Comparison of ENCODE assay signal across 9 mouse cellular contexts in genomic region chr11:102214430-102215156, GRCm38 (mm10). TPM values are rescaled to one million over a fixed set of nuclear protein-coding genes. Genes with fewer than 3 reads are reported as not detected.
DNase-seq lines count a peak whose midpoint lies in the region; ATAC-seq lines count a peak whose summit lies in the region.
"Had no signal": no experiment of that assay in that cellular context is flagged by ENCODE, and none has a peak within 500 bp of the region (broad histone marks: within the 10 kb centered on the region; RNA-seq: fewer than 3 reads in every experiment).

No protein-coding gene starts in this region.

- no peak overlapping the region for H3K4me3 ChIP-seq in hindbrain, embryonic 12.5 days
- no peak overlapping the region for H3K4me3 ChIP-seq in hindbrain, embryonic 11.5 days (ENCODE audit: low read depth, low read length)
- H3K4me3 ChIP-seq in intestine, embryonic 16.5 days (ENCODE audit: low read length), result no peak overlapping the region

- H3K4me2 ChIP-seq in hindbrain, embryonic 12.5 days (replicated peaks), result no peak overlapping the region
- no peak overlapping the region for H3K4me2 ChIP-seq in hindbrain, embryonic 11.5 days (replicated peaks; ENCODE audit: low read depth, low read length)
- no peak overlapping the region for H3K4me2 ChIP-seq in intestine, embryonic 16.5 days (ENCODE audit: low read depth, low read length)

- peaks cover 71% of the 10 kb centered on the region for H3K4me1 ChIP-seq in hindbrain, embryonic 12.5 days
- H3K4me1 ChIP-seq in hindbrain, embryonic 11.5 days (replicated peaks; ENCODE audit: control insufficient read depth, insufficient read depth, low read length), result peaks cover 23% of the 10 kb centered on the region
- H3K4me1 ChIP-seq in intestine, embryonic 16.5 days (ENCODE audit: control insufficient read depth, insufficient read depth, low read length), result peaks cover 78% of the 10 kb centered on the region

- H3K27me3 ChIP-seq in hindbrain, embryonic 12.5 days, result no peaks in the 10 kb centered on the region
- no peaks in the 10 kb centered on the region for H3K27me3 ChIP-seq in hindbrain, embryonic 11.5 days (ENCODE audit: control insufficient read depth, insufficient read depth, low read length)
- H3K27me3 ChIP-seq in intestine, embryonic 16.5 days (replicated peaks; ENCODE audit: control insufficient read depth, insufficient read depth, low read length), result no peaks in the 10 kb centered on the region

- WGBS in hindbrain, embryonic 12.5 days, result 61% methylated on average over 10 of the region's 10 CpGs
- WGBS in hindbrain, embryonic 11.5 days, result 73% methylated on average over 10 of the region's 10 CpGs
- 33% methylated on average over 10 of the region's 10 CpGs for WGBS in intestine, embryonic 16.5 days

- no peaks in the 10 kb centered on the region for H3K9me3 ChIP-seq in hindbrain, embryonic 12.5 days (replicated peaks)
- H3K9me3 ChIP-seq in hindbrain, embryonic 11.5 days (ENCODE audit: control insufficient read depth, low read length), result no peaks in the 10 kb centered on the region
- no peaks in the 10 kb centered on the region for H3K9me3 ChIP-seq in intestine, embryonic 16.5 days (ENCODE audit: control insufficient read depth, low read length)

- peaks cover 14% of the 10 kb centered on the region; the same call in 1 of the 2 replicates for H3K36me3 ChIP-seq in hindbrain, embryonic 12.5 days
- no peaks in the 10 kb centered on the region for H3K36me3 ChIP-seq in hindbrain, embryonic 11.5 days (ENCODE audit: control insufficient read depth, insufficient read depth, low read length)
- H3K36me3 ChIP-seq in intestine, embryonic 16.5 days (ENCODE audit: control insufficient read depth, insufficient read depth, low read length), result peaks cover 2% of the 10 kb centered on the region; the same call in 1 of the 2 replicates

- no peak for DNase-seq in hindbrain, embryonic 11.5 days (ENCODE audit: low spot score)
- peak; percentile 9 for DNase-seq in A20 (ENCODE audit: low read depth, low spot score)
- peak; percentile 45 for DNase-seq in brain, adult 2 months (ENCODE audit: low read depth, low spot score)
- no peak for DNase-seq in Muller cell, postnatal 12 days (ENCODE audit: inconsistent ontology term)
- DNase-seq in retina, embryonic 14.5 days (ENCODE audit: low spot score), result no peak
- DNase-seq in frontal cortex, postnatal 14 days (ENCODE audit: low spot score in 2 of 2), result no peak
- DNase-seq: thymus, postnatal 25 days had no signal

- H3K27ac ChIP-seq in hindbrain, embryonic 12.5 days, result peak overlapping the region; percentile 25; the same call in 1 of the 2 replicates
- H3K27ac ChIP-seq in hindbrain, embryonic 11.5 days (ENCODE audit: low read depth, low read length), result no peak overlapping the region
- peak overlapping the region; percentile 84; the same call in 1 of the 2 replicates for H3K27ac ChIP-seq in intestine, embryonic 16.5 days (ENCODE audit: low read length)

- ATAC-seq in hindbrain, embryonic 12.5 days (ENCODE audit: low FRiP score), result no peak
- no peak for ATAC-seq in hindbrain, embryonic 11.5 days (ENCODE audit: low FRiP score)
- no peak for ATAC-seq in intestine, embryonic 16.5 days

- H3K9ac ChIP-seq in hindbrain, embryonic 12.5 days, result 0 out of 2 replicates have a peak overlapping the region, but pooled peaks have one; percentile 23
- no peak overlapping the region for H3K9ac ChIP-seq in hindbrain, embryonic 11.5 days (ENCODE audit: low read depth, low read length)
- peak overlapping the region; percentile 26; the same call in 1 of the 2 replicates for H3K9ac ChIP-seq in intestine, embryonic 16.5 days (ENCODE audit: low read depth, low read length)

RNA-seq across cellular contexts. Expression of gene Hdac5, which starts 15.4 kb away (rescaled TPM):
- polyA plus RNA-seq in hindbrain, embryonic 12.5 days (2016; fragmentation: Nextera tagmentation; extraction: Ambion mirVana), result 97.2 and 103 TPM in 2 replicates
- 32.2 and 36.6 TPM in 2 replicates for polyA plus RNA-seq in hindbrain, embryonic 11.5 days (2014; fragmentation: Nextera tagmentation; extraction: Ambion mirVana)
- polyA plus RNA-seq in intestine, embryonic 16.5 days (2015; fragmentation: Nextera tagmentation; extraction: Ambion mirVana), result 54.8 and 55.5 TPM in 2 replicates

RNA-seq across cellular contexts. Expression of gene G6pc3, which starts 25.2 kb away (rescaled TPM):
- polyA plus RNA-seq in hindbrain, embryonic 12.5 days (2016; fragmentation: Nextera tagmentation; extraction: Ambion mirVana), result 26.8 and 27.0 TPM in 2 replicates
- 28.8 and 31.9 TPM in 2 replicates for polyA plus RNA-seq in hindbrain, embryonic 11.5 days (2014; fragmentation: Nextera tagmentation; extraction: Ambion mirVana)
- 26.7 and 32.1 TPM in 2 replicates for polyA plus RNA-seq in intestine, embryonic 16.5 days (2015; fragmentation: Nextera tagmentation; extraction: Ambion mirVana)

RNA-seq across cellular contexts. Expression of gene Lsm12, which starts 29.5 kb away (rescaled TPM):
- polyA plus RNA-seq in hindbrain, embryonic 12.5 days (2016; fragmentation: Nextera tagmentation; extraction: Ambion mirVana), result 114 TPM in 2 replicates
- polyA plus RNA-seq in hindbrain, embryonic 11.5 days (2014; fragmentation: Nextera tagmentation; extraction: Ambion mirVana), result 76.0 and 80.1 TPM in 2 replicates
- polyA plus RNA-seq in intestine, embryonic 16.5 days (2015; fragmentation: Nextera tagmentation; extraction: Ambion mirVana), result 87.9 and 115 TPM in 2 replicates

RNA-seq across cellular contexts. Expression of gene BC030867, which starts 34.1 kb away (rescaled TPM):
- polyA plus RNA-seq in hindbrain, embryonic 12.5 days (2016; fragmentation: Nextera tagmentation; extraction: Ambion mirVana), result 9.4 and 12.5 TPM in 2 replicates
- polyA plus RNA-seq in hindbrain, embryonic 11.5 days (2014; fragmentation: Nextera tagmentation; extraction: Ambion mirVana), result 13.2 and 14.0 TPM in 2 replicates
- 12.4 and 15.9 TPM in 2 replicates for polyA plus RNA-seq in intestine, embryonic 16.5 days (2015; fragmentation: Nextera tagmentation; extraction: Ambion mirVana)

RNA-seq across cellular contexts. Expression of gene Asb16, which starts 54.0 kb away (rescaled TPM):
- not detected in 2 replicates for polyA plus RNA-seq in hindbrain, embryonic 12.5 days (2016; fragmentation: Nextera tagmentation; extraction: Ambion mirVana)
- 0.06 and 0.08 TPM in 2 replicates for polyA plus RNA-seq in hindbrain, embryonic 11.5 days (2014; fragmentation: Nextera tagmentation; extraction: Ambion mirVana)
- 0.05 TPM in 2 replicates for polyA plus RNA-seq in intestine, embryonic 16.5 days (2015; fragmentation: Nextera tagmentation; extraction: Ambion mirVana)

Comparison
In these comparisons a context has a peak if more than half of its experiments do, and no peak if none do; other contexts are left out.
1. DNase-seq: peak in A20 (single experiment) and brain, adult 2 months (single experiment); none in hindbrain, embryonic 11.5 days (single experiment), Muller cell, postnatal 12 days (single experiment), retina, embryonic 14.5 days (single experiment) and frontal cortex, postnatal 14 days (0 of 2).